Mouse (Mus musculus): ENCODE data around the gene Mapk14. TPM values are rescaled to one million over a fixed set of nuclear protein-coding genes. Genes with fewer than 3 reads are reported as not detected.

The Mapk14 gene
- polyA plus RNA-seq, 1 experiment from 2014 or later, result 24.5 TPM

DNA sequence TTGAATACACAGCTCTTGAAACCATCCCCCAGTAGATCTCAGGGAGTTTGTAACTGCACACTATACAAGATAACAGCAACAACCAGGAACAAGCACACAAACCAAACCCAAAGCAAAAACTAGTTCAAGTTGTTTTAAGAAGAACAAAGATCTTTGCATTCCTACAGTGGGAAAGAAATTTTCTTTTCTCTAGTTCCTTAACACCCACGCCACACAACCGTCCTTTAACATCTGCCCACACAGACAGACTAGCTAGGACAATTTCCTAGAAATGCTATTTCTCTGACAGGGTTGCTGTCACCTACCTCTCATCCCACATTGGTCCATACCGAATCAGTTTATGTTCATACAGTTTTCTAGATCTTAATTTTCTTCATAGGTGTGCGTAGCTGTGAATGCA, 105.9 kb downstream of the Mapk14 start:
- Histone ChIP-seq H3K27me3 (replicated peaks) (no peaks in the 10 kb centered on the region), H3K9me3 (peaks cover 4% of the 10 kb centered on the region; the same call in 1 of the 2 replicates), H3K4me2 (no peak overlapping the region), H3K9ac (no peak overlapping the region), H3K4me1 (peaks cover 17% of the 10 kb centered on the region), H3K36me3 (no peaks in the 10 kb centered on the region), H3K4me3 (no peak overlapping the region), H3K27ac (replicated peaks) (no peak overlapping the region)
- ATAC-seq (ENCODE audit: extremely low read depth, insufficient number of reproducible peaks, low FRiP score, low TSS enrichment), result no peak
- WGBS, result 85% methylated on average over 4 of the region's 4 CpGs

Other genes with a start within 250 kb of the Mapk14 start
- gene Fkbp5, start 173.8 kb upstream of the Mapk14 start, polyA plus RNA-seq (2015; fragmentation: Nextera tagmentation; extraction: Ambion mirVana), result 11.8 and 12.1 TPM in 2 replicates
- not detected in 2 replicates for gene Armc12, start 160.5 kb upstream of the Mapk14 start, polyA plus RNA-seq (2015; fragmentation: Nextera tagmentation; extraction: Ambion mirVana)
- not detected in 2 replicates for gene Clpsl2, start 141.9 kb upstream of the Mapk14 start, polyA plus RNA-seq (2015; fragmentation: Nextera tagmentation; extraction: Ambion mirVana)
- gene Clps, start 130.6 kb upstream of the Mapk14 start, polyA plus RNA-seq (2015; fragmentation: Nextera tagmentation; extraction: Ambion mirVana), result 0.25 and 2.0 TPM in 2 replicates
- gene Lhfpl5, start 115.7 kb upstream of the Mapk14 start, polyA plus RNA-seq (2015; fragmentation: Nextera tagmentation; extraction: Ambion mirVana), result 0.22 and 0.43 TPM in 2 replicates
- gene Srpk1, start 68.6 kb upstream of the Mapk14 start, polyA plus RNA-seq (2015; fragmentation: Nextera tagmentation; extraction: Ambion mirVana), result 43.5 and 47.2 TPM in 2 replicates
- 0.10 and 0.15 TPM in 2 replicates for gene Slc26a8, start 1.1 kb upstream of the Mapk14 start, polyA plus RNA-seq (2015; fragmentation: Nextera tagmentation; extraction: Ambion mirVana)
- 1.6 and 2.0 TPM in 2 replicates for gene AC170998.1, start 34.8 kb downstream of the Mapk14 start, polyA plus RNA-seq (2015; fragmentation: Nextera tagmentation; extraction: Ambion mirVana)
- 4.3 and 7.1 TPM in 2 replicates for gene Mapk13, start 78.0 kb downstream of the Mapk14 start, polyA plus RNA-seq (2015; fragmentation: Nextera tagmentation; extraction: Ambion mirVana)
- 7.0 and 8.3 TPM in 2 replicates for gene Brpf3, start 109.8 kb downstream of the Mapk14 start, polyA plus RNA-seq (2015; fragmentation: Nextera tagmentation; extraction: Ambion mirVana)
- not detected in 2 replicates for gene Pnpla1, start 167.1 kb downstream of the Mapk14 start, polyA plus RNA-seq (2015; fragmentation: Nextera tagmentation; extraction: Ambion mirVana)
- 0.05 TPM in 1 of 2 replicates, not detected in the other for gene 4930539E08Rik, start 224.0 kb downstream of the Mapk14 start, polyA plus RNA-seq (2015; fragmentation: Nextera tagmentation; extraction: Ambion mirVana)